Mouse (Mus musculus) bone marrow, adult 2 months (tissue): ENCODE results near the gene Lrrc8a. TPM values are rescaled to one million over a fixed set of nuclear protein-coding genes. Genes with fewer than 3 reads are reported as not detected.

Experiments used
- H3K27ac ChIP-seq: fragments of 200-500 bp; 2 replicates; pipeline ENCODE4 v1.5.1; 2012; ENCODE audit warnings: low read depth, mild to moderate bottlenecking, control low read depth, inconsistent platforms, low read length; ENCODE audit not compliant: control insufficient read depth, poor library complexity, insufficient read depth
- H3K4me1 ChIP-seq: fragments of 200-500 bp; 2 replicates; pipeline ENCODE4 v1.6.1; 2011; ENCODE audit warnings: low read length; ENCODE audit not compliant: control insufficient read depth, insufficient read depth
- H3K4me3 ChIP-seq: fragments of 200-500 bp; replicated peaks from 2 replicates; pipeline ENCODE3; 2011; ENCODE audit warnings: mild to moderate bottlenecking, low read depth, low read length, control low read depth; ENCODE audit not compliant: control insufficient read depth
- CTCF ChIP-seq: fragments of 200-500 bp; IDR thresholded peaks from 2 replicates; pipeline ENCODE4 v1.5.1; 2011; ENCODE audit warnings: low read length, control low read depth; ENCODE audit not compliant: control insufficient read depth, insufficient read depth
- POLR2A ChIP-seq: fragments of 200-500 bp; IDR thresholded peaks from 2 replicates; pipeline ENCODE4 v1.6.1; 2011; ENCODE audit warnings: low read depth, mild to moderate bottlenecking, control low read depth, low read length, borderline replicate concordance; ENCODE audit not compliant: control insufficient read depth
- WGBS: fragments of 180-500 bp; shearing (Covaris S2); methylation state at CpG from one replicate; pipeline ENCODE4 v1.1.7; 2018; 5-methylcytosine and 5-hydroxymethylcytosine counted together
- polyA plus RNA-seq: library from polyadenylated mRNA; stranded (reverse); fragments of >200 nt; gene quantifications from 2 replicates; pipeline ENCODE4 v1.2.4, GENCODE M21; 2011; ENCODE audit warnings: low replicate concordance; ENCODE audit not compliant: missing spikeins, insufficient read depth, insufficient read length

Gene Lrrc8a
- polyA plus RNA-seq, 1 experiment: 11.5 TPM

- Histone ChIP-seq H3K27ac (no peak overlapping the region), H3K4me1 (no peaks in the 10 kb centered on the region), H3K4me3 (no peak overlapping the region)
- TF ChIP-seq CTCF (no peak), POLR2A (no peak)
- WGBS: 89% methylated on average over 5 of the region's 5 CpGs
These were observed 21.2 kb upstream of the Lrrc8a start for GRCm38 (mm10) chr2:30216293-30216692.

DNA sequence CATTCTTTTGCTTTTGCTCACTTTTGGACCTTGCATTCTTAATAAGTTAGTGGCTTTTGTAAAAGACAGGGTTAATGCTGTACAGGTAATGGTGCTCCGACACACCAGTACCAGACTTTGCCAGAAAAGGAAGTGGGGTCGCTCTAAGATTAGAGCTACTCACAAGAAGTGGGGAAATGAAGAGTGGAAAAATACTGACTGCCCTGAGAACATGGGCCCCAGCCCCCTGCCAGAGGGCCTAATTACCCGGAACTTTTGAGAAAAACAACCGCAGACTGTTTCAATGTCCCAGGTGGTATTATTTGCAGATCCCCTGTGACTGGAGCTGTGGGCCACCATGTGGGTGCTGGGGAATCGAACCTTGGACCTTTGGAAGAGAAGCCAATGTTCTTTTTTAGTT, 1.9 kb upstream of the Lrrc8a start:
- WGBS: 22% methylated on average over 5 of the region's 5 CpGs
- Histone ChIP-seq H3K27ac (no peak overlapping the region), H3K4me1 (peaks cover 5% of the 10 kb centered on the region; the same call in 1 of the 2 replicates), H3K4me3 (no peak overlapping the region)
- TF ChIP-seq POLR2A: no peak
- TF ChIP-seq CTCF: no peak

- Histone ChIP-seq H3K27ac (peak overlapping the region; percentile 89), H3K4me3 (peak overlapping the region; percentile 93), H3K4me1 (peaks cover 5% of the 10 kb centered on the region; the same call in 1 of the 2 replicates)
- TF ChIP-seq POLR2A (no peak), CTCF (no peak)
- 4% methylated on average over 18 of the region's 18 CpGs for WGBS
These were observed 903 bp upstream of the Lrrc8a start for GRCm38 (mm10) chr2:30236426-30237198.

- H3K4me3 ChIP-seq: peak overlapping the region; percentile 93
- H3K4me1 ChIP-seq: peaks cover 5% of the 10 kb centered on the region; the same call in 1 of the 2 replicates
- TF ChIP-seq CTCF: no peak
- no peak for TF ChIP-seq POLR2A
- WGBS: under 1% methylated on average over 42 of the region's 42 CpGs
- peak overlapping the region; percentile 89 for H3K27ac ChIP-seq
These were observed 366 bp downstream of the Lrrc8a start for GRCm38 (mm10) chr2:30237881-30238280.

DNA sequence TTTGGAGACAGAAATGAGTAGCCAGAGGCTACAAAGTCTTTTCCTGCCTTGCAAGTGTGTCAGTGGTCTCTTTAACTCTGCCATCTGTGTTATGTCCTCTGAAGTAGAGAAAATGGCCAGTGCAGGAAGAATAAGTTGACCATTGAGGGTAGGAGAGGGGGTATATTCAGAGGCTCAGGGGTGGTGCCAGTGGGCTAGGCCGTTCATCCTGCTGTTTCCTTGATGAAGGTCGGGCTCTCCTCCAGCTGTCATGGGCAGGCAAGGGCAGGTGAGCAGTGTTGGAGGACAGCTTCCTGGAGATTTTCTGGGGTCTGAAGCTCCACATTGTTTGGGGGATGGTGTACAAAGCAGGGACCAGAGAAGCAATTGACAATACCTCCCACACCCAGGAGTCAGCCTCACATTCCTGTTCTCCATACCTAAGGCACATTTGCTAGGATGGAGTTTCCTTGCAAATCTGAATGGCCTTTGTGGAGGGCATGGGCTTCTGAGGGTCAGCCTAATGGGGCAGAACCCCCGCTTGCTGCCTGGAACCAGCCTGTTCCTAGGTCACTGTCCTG, 1.5 kb downstream of the Lrrc8a start:
- peak overlapping the region; percentile 93 for H3K4me3 ChIP-seq
- 62% methylated on average over 3 of the region's 3 CpGs for WGBS
- TF ChIP-seq CTCF: no peak
- no peak for TF ChIP-seq POLR2A
- H3K27ac ChIP-seq: 0 out of 2 replicates have a peak overlapping the region, but pooled peaks have one; percentile 3
- peaks cover 5% of the 10 kb centered on the region; the same call in 1 of the 2 replicates for H3K4me1 ChIP-seq

DNA sequence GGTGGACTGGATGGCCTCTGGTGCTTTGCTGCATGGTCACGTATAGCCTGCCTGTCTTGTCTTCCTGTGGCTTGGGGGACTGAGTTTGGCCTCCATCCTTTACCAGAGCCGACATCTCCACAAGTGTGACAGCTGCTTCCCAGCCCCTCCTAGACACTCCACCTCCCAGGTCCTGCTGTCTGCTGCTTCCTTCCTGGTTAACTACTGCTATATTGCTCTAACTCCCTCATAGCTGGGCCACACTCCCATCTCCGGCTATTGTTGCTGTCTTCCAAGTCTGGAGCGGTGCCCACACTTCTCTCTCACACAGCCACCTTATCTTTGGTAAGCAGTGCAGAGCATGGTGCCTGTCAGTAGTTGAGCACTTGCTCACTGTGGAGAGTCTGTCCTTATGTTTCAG, 2.3 kb downstream of the Lrrc8a start:
- peak overlapping the region; percentile 10 for H3K4me3 ChIP-seq
- peaks cover 5% of the 10 kb centered on the region; the same call in 1 of the 2 replicates for H3K4me1 ChIP-seq
- peak overlapping the region; percentile 43 for H3K27ac ChIP-seq
- no peak for TF ChIP-seq POLR2A
- TF ChIP-seq CTCF: no peak
- WGBS: 64% methylated on average over 4 of the region's 4 CpGs

DNA sequence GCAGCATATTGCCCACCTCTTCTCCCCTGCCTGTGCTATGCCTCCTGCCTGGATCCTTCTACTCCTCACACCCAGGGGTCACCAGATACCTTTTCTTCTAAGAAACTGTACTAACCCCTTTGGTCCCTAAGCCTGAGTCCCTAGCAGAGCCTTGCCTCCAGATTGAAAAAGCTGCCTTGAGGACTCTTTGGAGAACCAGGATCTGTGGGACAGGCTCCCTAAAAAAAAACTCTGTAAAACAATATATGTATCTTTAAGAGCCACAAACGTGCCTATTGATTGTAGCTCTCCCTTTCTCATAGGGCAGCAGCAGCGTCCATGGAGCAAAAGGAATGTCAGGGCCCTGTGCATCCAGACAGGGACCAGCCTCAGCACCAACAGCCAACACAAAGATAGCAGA, 2.8 kb downstream of the Lrrc8a start, which contains the start of gene Gm28035:
Gene Gm28035, plus strand, starts transcription at position 301 of the 400 bp plus-strand sequence.
- WGBS: 56% methylated on average over 2 of the region's 2 CpGs
- Histone ChIP-seq H3K4me3 (peak within 1 kb of the TSS; percentile 10), H3K4me1 (peaks cover 5% of the 10 kb centered on the region; the same call in 1 of the 2 replicates), H3K27ac (peak within 1 kb of the TSS; percentile 43)
- no peak for TF ChIP-seq CTCF
- TF ChIP-seq POLR2A: no peak

DNA sequence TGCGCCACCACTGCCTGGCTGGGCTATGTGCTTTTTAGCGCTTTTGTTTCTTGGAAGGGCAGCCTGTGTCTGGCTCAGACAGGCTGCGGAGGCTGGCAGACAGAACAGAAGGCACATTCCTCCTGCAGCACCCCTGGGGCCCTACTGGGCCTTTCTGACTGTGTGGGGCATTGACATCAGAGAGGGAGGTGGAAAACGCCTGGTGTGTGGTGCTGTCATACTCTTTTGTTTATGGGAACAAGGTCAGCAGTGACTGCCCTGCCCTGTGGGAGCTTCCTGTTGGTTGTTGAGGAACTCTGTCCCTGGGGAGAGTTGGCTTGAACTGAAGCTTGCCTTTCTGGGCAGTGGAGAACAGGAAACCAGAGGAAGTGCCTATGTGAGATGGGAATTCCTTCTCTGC, 5.0 kb downstream of the Lrrc8a start:
- Histone ChIP-seq H3K27ac (no peak overlapping the region), H3K4me1 (peaks cover 8% of the 10 kb centered on the region), H3K4me3 (no peak overlapping the region)
- no peak for TF ChIP-seq POLR2A
- no peak for TF ChIP-seq CTCF
- 68% methylated on average over 4 of the region's 4 CpGs for WGBS

DNA sequence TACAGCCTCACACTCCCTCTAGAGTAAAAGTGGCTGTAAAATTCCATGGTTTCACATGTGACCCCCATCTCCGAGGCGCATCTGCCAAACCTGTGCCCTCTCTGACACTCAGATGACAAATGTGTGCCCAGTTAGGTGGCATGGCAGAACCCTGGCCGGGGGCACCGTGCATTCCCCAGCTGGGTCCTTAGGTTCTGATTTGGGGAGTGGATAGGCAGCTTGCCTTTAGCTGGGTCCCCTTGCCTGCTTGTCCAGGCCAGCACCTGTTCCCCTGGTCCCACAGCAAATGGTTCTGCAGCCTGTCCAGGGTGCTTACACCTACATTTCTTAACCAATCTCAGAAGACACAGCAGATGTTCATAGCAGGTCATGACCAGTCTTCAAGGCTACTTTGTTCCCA, 5.9 kb downstream of the Lrrc8a start:
- H3K4me1 ChIP-seq: peaks cover 8% of the 10 kb centered on the region
- TF ChIP-seq CTCF (no peak), POLR2A (no peak)
- H3K27ac ChIP-seq: no peak overlapping the region
- WGBS: 91% methylated on average over 4 of the region's 4 CpGs
- H3K4me3 ChIP-seq: no peak overlapping the region
